Mouse (Mus musculus) bone marrow, adult 2 months (tissue): ENCODE data around the gene Eif2ak3. TPM values are rescaled to one million over a fixed set of nuclear protein-coding genes. Genes with fewer than 3 reads are reported as not detected.
"Not testable (repeated sequence)": the region's sequence is repeated elsewhere in the genome, so short reads cannot be mapped to it uniquely, and the experiment has no call there.

Source experiments
- H3K27ac ChIP-seq: fragments of 200-500 bp; 2 replicates; pipeline ENCODE4 v1.5.1; 2012; ENCODE audit warnings: low read depth, mild to moderate bottlenecking, control low read depth, inconsistent platforms, low read length; ENCODE audit not compliant: control insufficient read depth, poor library complexity, insufficient read depth
- H3K4me1 ChIP-seq: fragments of 200-500 bp; 2 replicates; pipeline ENCODE4 v1.6.1; 2011; ENCODE audit warnings: low read length; ENCODE audit not compliant: control insufficient read depth, insufficient read depth
- H3K4me3 ChIP-seq: fragments of 200-500 bp; replicated peaks from 2 replicates; pipeline ENCODE3; 2011; ENCODE audit warnings: mild to moderate bottlenecking, low read depth, low read length, control low read depth; ENCODE audit not compliant: control insufficient read depth
- CTCF ChIP-seq: fragments of 200-500 bp; IDR thresholded peaks from 2 replicates; pipeline ENCODE4 v1.5.1; 2011; ENCODE audit warnings: low read length, control low read depth; ENCODE audit not compliant: control insufficient read depth, insufficient read depth
- POLR2A ChIP-seq: fragments of 200-500 bp; IDR thresholded peaks from 2 replicates; pipeline ENCODE4 v1.6.1; 2011; ENCODE audit warnings: low read depth, mild to moderate bottlenecking, control low read depth, low read length, borderline replicate concordance; ENCODE audit not compliant: control insufficient read depth
- WGBS: fragments of 180-500 bp; shearing (Covaris S2); methylation state at CpG from one replicate; pipeline ENCODE4 v1.1.7; 2018; 5-methylcytosine and 5-hydroxymethylcytosine counted together
- polyA plus RNA-seq: library from polyadenylated mRNA; stranded (reverse); fragments of >200 nt; gene quantifications from 2 replicates; pipeline ENCODE4 v1.2.4, GENCODE M21; 2011; ENCODE audit warnings: low replicate concordance; ENCODE audit not compliant: missing spikeins, insufficient read depth, insufficient read length

Eif2ak3 gene
- polyA plus RNA-seq, 1 experiment = 10.9 TPM

DNA sequence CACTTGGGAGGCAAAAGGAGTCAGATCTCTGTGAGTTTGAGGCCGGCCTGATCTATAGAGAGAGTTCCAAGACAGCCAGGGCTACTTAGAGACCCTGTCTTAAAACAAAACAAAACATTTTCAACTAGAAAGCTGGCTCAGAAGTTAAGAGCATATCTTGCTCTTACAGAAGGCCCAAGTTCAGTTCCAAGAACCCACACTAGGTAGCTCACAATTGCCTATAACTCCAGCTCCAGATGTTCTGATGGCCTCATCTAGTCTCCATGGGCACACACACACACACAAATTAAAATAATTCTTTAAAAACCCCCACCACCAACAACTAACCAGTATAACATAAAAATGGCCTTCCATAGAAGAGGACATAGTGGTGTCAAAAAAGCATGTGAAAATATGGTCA, 33.8 kb upstream of the Eif2ak3 start:
- WGBS = 66% methylated on average over 1 of the region's 1 CpGs
- no peak overlapping the region for H3K4me3 ChIP-seq
- H3K27ac ChIP-seq = no peak overlapping the region
- peaks cover 1% of the 10 kb centered on the region; the same call in 1 of the 2 replicates for H3K4me1 ChIP-seq
- TF ChIP-seq POLR2A (no peak), CTCF (no peak)

DNA sequence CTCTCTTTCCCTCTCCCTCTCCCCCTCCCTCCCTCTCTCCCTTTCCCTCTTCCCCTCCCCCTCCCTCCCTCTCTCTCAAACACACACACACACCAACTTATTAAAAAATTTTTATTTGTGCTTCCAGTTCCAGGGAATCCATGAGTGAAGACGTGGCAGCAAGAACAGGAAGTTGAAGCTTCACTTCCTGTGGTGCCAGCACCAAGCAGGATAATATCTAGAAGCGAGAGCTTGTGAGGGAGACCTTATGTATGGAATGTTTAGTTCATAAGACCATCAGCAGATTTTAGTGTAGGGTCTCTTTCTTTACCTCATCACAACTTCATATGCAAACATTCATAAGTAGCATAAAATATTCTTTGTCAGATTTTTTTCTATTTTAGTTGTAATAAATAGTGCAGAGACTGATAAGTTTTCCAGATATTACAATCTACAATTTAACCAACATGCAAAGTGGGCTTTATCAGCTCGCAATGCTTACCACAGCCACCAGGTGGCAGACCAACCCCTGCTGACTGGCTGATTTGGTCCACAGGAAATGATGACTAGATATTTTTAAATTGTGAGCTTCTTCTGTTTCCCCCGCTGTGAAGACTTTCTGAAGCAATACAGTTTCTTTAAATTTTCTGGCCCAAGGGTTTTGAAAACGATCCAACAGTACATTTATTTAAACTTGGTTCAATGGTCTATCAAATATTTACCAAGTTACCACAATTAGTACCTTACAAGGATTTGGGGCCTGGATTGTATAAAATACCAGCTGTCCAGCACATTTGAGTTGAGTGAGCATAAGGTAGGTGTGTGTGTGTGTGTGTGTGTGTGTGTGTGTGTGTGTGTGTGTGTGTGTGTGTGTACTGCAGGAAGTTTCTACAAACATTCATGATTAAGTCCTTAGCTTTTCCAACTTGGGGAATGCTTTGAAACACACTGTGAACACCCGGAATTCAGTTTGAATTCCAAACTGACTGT, 32.5 kb upstream of the Eif2ak3 start:
- TF ChIP-seq CTCF (peak; percentile 95), POLR2A (no peak)
- Histone ChIP-seq H3K4me3 (no peak overlapping the region), H3K4me1 (no peaks in the 10 kb centered on the region)

DNA sequence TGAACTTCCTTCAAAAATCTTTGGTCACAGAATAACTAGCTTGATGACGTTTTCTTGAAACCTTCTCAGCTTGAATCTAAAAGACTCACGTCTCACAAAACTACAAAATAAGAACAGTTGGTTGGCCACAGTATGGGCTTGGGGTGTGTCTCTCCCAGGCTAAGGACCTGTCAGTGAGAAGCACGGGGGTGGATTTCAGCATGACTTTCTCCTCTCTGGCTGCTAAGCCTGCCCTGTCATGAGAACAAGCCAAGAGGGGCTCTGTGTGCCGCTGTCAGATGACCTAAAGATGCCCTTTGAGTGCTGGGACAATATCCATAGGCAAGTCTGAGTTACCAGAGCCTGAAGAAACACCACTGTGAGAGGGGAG, 31.8 kb upstream of the Eif2ak3 start:
- Histone ChIP-seq H3K4me1 (no peaks in the 10 kb centered on the region), H3K4me3 (no peak overlapping the region), H3K27ac (no peak overlapping the region)
- no peak for TF ChIP-seq CTCF
- 48% methylated on average over 4 of the region's 4 CpGs for WGBS

More for the DNA sequence above, 32.5 kb upstream of the Eif2ak3 start:
- 14% methylated on average over 6 of the region's 6 CpGs for WGBS
- no peak overlapping the region for H3K27ac ChIP-seq

DNA sequence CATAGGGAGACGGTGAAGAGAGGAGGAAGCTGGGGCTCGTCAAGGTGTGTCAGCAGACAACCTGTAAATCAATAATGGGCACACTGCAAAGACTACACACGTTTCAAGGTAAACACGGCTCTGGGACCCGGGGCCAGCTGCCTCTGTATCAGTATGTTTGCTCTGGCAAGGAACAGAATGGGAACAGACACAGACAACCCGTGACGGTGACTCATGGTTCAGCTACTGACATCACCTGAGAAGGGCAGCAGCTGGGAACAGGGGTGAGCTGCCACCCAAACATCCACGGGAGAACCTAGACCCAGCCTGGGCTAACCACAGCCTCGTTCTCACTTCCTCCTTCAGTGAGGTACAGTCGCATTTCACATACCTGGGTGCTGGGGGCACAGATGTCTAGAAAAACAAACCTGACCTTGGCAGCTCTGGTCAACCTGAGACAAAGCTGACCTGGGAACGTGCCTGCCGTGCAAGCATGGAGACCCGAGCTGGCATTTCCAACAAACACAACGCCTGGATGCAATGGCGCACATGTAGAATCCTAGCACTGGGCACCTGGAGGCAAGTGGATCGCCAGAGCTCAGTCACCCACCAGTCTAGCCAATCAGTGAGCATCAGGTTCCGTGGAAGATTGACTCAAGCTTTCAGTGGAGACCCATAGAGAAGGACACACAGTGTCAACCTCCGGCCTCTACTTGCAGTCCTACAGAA, 30.2 kb upstream of the Eif2ak3 start:
- H3K4me3 ChIP-seq = no peak overlapping the region
- 57% methylated on average over 18 of the region's 18 CpGs for WGBS
- no peaks in the 10 kb centered on the region for H3K4me1 ChIP-seq
- no peak for TF ChIP-seq CTCF
- no peak overlapping the region for H3K27ac ChIP-seq

DNA sequence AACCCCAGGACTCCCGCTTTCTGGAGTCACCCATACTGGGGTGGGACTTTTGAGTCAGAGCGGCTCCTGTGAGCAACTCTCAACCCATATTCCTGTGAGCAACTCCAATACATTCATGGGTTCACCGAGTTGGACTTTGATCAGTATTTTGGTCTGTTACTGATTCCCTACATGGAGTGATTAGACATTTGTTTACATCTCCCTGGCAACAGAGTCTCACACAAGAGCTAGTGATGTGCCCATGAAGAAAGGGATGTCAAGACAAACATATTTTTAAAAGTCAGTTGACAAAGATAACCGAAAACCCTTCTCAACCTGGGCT, 29.7 kb upstream of the Eif2ak3 start:
- no peak overlapping the region for H3K27ac ChIP-seq
- 79% methylated on average over 4 of the region's 4 CpGs for WGBS
- H3K4me3 ChIP-seq = no peak overlapping the region
- no peaks in the 10 kb centered on the region for H3K4me1 ChIP-seq
- TF ChIP-seq POLR2A (no peak), CTCF (no peak)

DNA sequence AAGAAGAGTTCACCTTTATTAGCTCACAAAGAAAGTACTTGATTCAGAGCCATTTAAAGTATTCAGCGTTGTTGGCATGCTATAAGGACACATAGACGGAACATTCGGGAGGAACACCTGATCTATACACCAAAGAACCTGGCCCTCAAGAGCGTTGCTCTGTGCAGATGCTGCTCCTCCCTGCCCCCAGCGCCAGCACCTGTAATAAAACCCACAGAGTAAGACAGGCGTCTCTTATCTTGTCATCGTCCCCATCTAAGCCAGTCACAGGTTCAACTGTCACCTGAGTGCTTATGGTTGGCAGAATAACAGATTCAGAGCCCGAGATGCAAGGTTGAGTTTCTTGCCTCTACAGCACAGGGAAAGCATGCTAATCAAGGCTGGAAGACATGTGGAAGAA, 28.8 kb upstream of the Eif2ak3 start:
- no peaks in the 10 kb centered on the region for H3K4me1 ChIP-seq
- 86% methylated on average over 8 of the region's 8 CpGs for WGBS
- no peak overlapping the region for H3K4me3 ChIP-seq
- TF ChIP-seq CTCF = no peak
- TF ChIP-seq POLR2A = no peak
- H3K27ac ChIP-seq = no peak overlapping the region

DNA sequence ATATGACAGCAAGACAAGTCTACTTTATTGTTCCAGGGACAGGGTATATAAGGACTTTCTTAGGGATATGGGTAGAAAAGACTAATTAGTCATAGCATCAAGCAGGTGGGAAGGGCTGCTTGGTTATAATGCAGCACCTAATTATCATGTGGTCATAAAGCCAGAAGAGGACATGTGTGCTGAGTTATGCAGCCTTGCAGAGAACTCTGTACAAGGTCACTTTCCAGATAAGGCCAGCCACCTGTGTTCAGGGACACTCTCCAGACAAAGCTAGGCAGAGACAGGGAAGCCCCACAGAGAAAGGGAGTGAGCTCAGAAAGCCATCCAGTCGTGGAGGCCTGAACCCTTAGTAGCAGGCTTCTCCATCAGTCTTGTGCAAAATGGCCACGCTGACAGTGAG, 22.7 kb upstream of the Eif2ak3 start:
- Histone ChIP-seq H3K4me1 (peaks cover 4% of the 10 kb centered on the region; the same call in 1 of the 2 replicates), H3K27ac (no peak overlapping the region), H3K4me3 (no peak overlapping the region)
- TF ChIP-seq CTCF = no peak
- TF ChIP-seq POLR2A = no peak
- WGBS = 82% methylated on average over 2 of the region's 2 CpGs

DNA sequence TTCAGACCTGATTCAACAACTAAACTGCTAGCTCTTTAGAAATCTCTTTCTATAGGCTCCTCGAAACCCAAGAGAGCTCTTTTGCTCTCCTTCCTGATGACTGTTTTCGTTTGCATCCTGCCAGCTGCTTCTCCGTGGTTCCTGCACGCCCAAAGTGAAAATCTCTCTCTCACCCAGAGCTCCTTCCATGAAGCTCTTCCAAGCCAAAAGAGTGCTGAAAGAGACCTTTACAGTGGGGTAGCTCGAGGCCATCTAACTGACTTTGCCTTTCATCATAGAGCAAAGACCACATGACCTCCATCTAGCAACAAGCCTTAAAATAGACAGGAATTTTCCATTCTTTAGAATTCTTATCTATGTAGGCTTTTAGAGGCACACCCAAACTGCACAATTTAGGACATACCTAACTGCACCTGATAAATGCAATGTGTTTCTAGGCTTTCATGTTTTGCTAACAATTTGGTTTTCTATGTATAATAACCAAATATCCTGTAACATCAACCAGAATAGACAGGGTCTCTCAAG, 21.9 kb upstream of the Eif2ak3 start:
- TF ChIP-seq POLR2A (no peak), CTCF (no peak)
- Histone ChIP-seq H3K4me3 (no peak overlapping the region), H3K27ac (no peak overlapping the region), H3K4me1 (peaks cover 4% of the 10 kb centered on the region; the same call in 1 of the 2 replicates)
- WGBS = 48% methylated on average over 5 of the region's 5 CpGs

DNA sequence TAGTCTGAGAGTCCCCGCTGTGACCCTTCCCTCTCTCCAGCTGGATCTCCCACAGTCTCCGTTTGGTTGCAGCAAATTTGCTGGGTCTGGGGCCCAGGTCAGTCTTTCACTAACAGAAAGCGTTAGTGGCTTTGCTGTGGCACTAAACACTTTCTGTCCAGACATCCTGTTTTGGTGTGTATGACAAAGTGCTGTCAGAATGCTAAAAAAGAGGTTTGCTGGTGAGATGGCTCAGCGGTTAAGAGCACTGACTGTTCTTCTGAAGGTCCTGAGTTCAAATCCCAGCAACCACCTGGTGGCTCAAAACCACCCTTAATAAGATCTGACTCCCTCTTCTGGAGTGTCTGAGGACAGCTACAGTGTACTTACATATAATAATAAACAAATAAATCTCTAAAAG, 21.0 kb upstream of the Eif2ak3 start:
- H3K4me1 ChIP-seq, H3K27ac ChIP-seq, H3K4me3 ChIP-seq: not testable (repeated sequence)
- WGBS = 88% methylated on average over 4 of the region's 4 CpGs
